Mouse (Mus musculus): ENCODE measurements around the gene Zfp277. TPM values are rescaled to one million over a fixed set of nuclear protein-coding genes. Genes with fewer than 3 reads are reported as not detected.
A peak's percentile ranks its signal among the peaks of the same experiment; 100 is the strongest.

The Zfp277 gene
- polyA plus RNA-seq (2012; rRNA removed) = 1.0 and 2.2 TPM in 2 replicates

DNA sequence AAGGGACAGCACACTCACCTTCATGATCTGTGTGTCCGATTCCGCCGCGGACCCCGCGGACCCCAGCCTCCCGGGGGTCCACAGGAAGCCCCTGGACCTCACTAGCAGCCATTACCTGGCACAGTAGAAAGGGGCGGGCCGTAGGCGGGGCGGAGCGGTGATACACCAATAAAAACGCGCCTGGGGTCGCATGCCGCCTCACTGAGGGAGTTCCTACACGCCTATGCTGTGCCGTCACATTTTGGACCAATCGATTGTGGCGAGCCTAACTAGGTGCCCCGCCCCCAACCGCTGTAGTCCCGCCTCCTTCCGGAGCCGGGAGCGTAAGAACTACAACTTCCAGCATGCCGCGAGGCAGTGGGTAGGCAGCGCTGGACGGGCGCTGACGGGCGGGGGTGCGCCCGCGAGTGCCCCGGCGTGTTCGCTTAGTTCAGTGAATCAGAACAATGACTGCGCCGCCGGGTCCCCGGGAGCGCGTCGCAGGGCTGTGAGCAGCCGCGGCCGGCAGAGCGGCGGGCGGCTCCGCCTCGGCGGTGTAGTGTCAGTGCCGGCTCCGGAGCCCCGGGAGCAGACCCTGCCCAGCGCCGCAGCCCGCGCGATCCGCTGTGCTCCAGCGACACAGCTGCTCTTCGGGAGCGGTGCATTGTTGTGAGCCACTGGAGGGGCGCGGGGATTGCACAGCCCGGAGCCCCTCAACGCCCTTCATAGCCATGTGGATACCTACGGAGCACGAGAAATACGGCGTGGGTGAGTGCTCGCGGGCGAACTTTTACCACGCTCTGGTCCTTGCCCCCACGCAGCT, at the start of gene Zfp277, which contains the start of gene Dock4:
Gene Zfp277, minus strand, starts transcription at position 255 of the 802 bp plus-strand sequence.
Gene Dock4, plus strand, starts transcription at position 305 of the 802 bp plus-strand sequence.
- Histone ChIP-seq H3K4me1 (ENCODE audit: control insufficient read depth, insufficient read depth, insufficient read length, low read length) (peaks cover 6% of the 10 kb centered on the region), H3K4me3 (ENCODE audit: low read depth, low read length) (peak within 1 kb of the TSS; percentile 92), H3K27ac (ENCODE audit: insufficient read depth, low read depth, low read length) (peak within 1 kb of the TSS; percentile 18; the same call in 1 of the 2 replicates), H3K27me3 (ENCODE audit: control insufficient read depth, insufficient read depth, low read length) (no peaks in the 10 kb centered on the region), H3K36me3 (ENCODE audit: control insufficient read depth, insufficient read depth, low read length) (no peaks in the 10 kb centered on the region)
- under 1% methylated on average over 80 of the region's 80 CpGs for WGBS
- no peak for TF ChIP-seq CTCF (IDR thresholded peaks at IDR 0.05; ENCODE audit: extremely low read depth, insufficient read length, insufficient replicate concordance, low read depth, low read length)
- TF ChIP-seq POLR2A (IDR thresholded peaks at IDR 0.05; ENCODE audit: low read depth, low read length) = peak; percentile 66

DNA sequence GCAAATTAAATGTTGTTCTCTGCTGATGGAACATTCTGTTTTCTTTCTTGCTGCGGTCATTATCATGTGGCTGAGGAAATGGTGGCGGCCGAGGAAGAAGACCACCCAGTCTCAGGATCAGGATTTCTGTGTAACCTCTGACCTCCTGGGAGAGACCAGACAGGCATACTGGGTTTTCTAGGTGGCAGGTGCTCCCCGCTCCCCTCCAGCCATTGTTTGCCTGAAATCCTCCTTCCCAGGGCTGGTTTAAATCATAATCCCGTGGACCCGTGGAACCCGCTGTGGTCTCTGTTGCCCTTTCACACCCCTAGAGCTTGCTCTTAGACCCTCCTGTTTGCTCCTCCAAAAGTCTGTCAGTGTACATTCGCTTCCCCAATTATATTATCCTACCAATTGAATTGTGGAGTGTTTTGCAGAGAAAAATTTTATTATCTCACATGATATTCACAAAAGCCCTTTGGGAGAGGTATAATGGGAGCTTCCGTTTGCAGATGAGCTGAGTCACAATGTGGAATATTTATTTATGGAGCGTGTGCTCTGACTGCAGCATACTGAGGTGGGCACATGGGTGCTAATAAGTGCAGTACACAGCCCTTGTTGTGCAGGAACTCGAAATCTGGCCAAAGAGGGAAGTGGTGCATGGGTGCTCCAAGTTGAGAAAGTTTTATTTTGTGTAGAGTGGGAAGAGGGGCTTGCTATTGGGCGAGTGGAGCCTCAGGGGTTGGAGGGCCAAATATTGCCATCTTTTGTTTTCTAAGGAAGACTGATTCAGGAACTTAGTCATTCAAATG, 40.5 kb upstream of the Zfp277 start:
- no peaks in the 10 kb centered on the region for H3K4me1 ChIP-seq (ENCODE audit: control insufficient read depth, insufficient read depth, insufficient read length, low read length)

DNA sequence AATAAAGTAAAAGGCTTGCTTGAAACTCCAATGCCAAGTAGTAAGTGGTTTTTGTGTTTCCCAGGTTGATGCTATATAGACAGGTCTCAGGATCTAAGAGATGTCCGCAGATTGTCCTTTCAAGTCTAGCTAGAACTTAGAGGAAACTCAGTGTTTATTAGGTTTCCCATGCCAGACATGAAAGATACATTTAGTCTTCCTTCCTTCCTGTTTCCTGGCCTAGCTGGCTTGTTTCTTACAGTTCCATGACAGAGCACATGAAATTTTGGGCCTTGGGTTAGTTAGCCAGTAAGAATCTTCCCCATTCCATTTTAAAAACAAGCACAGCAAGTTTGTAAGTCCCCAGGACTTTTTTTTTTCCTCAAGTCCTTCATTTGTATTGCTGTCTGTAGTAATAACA, 39.5 kb upstream of the Zfp277 start:
- H3K4me3 ChIP-seq (ENCODE audit: low read depth, low read length) = no peak overlapping the region
- no peak overlapping the region for H3K27ac ChIP-seq (ENCODE audit: insufficient read depth, low read depth, low read length)
- no peaks in the 10 kb centered on the region for H3K4me1 ChIP-seq (ENCODE audit: control insufficient read depth, insufficient read depth, insufficient read length, low read length)
- 81% methylated on average over 1 of the region's 1 CpGs for WGBS
- TF ChIP-seq CTCF (IDR thresholded peaks at IDR 0.05; ENCODE audit: extremely low read depth, insufficient read length, insufficient replicate concordance, low read depth, low read length) = no peak
- H3K27me3 ChIP-seq (ENCODE audit: control insufficient read depth, insufficient read depth, low read length) = no peaks in the 10 kb centered on the region
- no peaks in the 10 kb centered on the region for H3K36me3 ChIP-seq (ENCODE audit: control insufficient read depth, insufficient read depth, low read length)

More for the DNA sequence above, 40.5 kb upstream of the Zfp277 start:
- 80% methylated on average over 12 of the region's 12 CpGs for WGBS
- Histone ChIP-seq H3K4me3 (ENCODE audit: low read depth, low read length) (no peak overlapping the region), H3K27ac (ENCODE audit: insufficient read depth, low read depth, low read length) (no peak overlapping the region), H3K27me3 (ENCODE audit: control insufficient read depth, insufficient read depth, low read length) (no peaks in the 10 kb centered on the region), H3K36me3 (ENCODE audit: control insufficient read depth, insufficient read depth, low read length) (no peaks in the 10 kb centered on the region)
- TF ChIP-seq POLR2A (IDR thresholded peaks at IDR 0.05; ENCODE audit: low read depth, low read length) (no peak), CTCF (IDR thresholded peaks at IDR 0.05; ENCODE audit: extremely low read depth, insufficient read length, insufficient replicate concordance, low read depth, low read length) (no peak)

DNA sequence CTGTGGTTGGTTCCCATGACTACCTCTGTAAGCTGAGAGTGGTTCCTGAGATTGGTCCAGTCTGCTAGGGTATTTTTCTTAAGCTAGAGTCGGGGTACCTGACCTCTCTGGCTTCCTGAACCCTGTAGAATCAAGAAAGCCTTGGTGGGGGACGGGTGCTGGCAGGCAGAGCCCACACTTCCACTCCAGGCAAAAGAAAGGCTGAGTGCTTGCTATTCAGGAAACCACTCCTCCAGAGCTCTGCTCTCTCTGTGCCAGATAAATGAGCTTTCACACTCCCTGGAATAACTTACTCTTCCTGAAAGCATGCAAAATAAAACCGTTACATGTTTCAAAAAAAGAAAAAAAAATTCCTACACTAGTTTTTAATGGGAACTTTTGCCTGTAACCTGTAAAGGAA, 38.5 kb upstream of the Zfp277 start:
- Histone ChIP-seq H3K27ac (ENCODE audit: insufficient read depth, low read depth, low read length) (no peak overlapping the region), H3K4me1 (ENCODE audit: control insufficient read depth, insufficient read depth, insufficient read length, low read length) (no peaks in the 10 kb centered on the region), H3K36me3 (ENCODE audit: control insufficient read depth, insufficient read depth, low read length) (no peaks in the 10 kb centered on the region), H3K4me3 (ENCODE audit: low read depth, low read length) (no peak overlapping the region), H3K27me3 (ENCODE audit: control insufficient read depth, insufficient read depth, low read length) (no peaks in the 10 kb centered on the region)
- 46% methylated on average over 3 of the region's 3 CpGs for WGBS
- no peak for TF ChIP-seq CTCF (IDR thresholded peaks at IDR 0.05; ENCODE audit: extremely low read depth, insufficient read length, insufficient replicate concordance, low read depth, low read length)

DNA sequence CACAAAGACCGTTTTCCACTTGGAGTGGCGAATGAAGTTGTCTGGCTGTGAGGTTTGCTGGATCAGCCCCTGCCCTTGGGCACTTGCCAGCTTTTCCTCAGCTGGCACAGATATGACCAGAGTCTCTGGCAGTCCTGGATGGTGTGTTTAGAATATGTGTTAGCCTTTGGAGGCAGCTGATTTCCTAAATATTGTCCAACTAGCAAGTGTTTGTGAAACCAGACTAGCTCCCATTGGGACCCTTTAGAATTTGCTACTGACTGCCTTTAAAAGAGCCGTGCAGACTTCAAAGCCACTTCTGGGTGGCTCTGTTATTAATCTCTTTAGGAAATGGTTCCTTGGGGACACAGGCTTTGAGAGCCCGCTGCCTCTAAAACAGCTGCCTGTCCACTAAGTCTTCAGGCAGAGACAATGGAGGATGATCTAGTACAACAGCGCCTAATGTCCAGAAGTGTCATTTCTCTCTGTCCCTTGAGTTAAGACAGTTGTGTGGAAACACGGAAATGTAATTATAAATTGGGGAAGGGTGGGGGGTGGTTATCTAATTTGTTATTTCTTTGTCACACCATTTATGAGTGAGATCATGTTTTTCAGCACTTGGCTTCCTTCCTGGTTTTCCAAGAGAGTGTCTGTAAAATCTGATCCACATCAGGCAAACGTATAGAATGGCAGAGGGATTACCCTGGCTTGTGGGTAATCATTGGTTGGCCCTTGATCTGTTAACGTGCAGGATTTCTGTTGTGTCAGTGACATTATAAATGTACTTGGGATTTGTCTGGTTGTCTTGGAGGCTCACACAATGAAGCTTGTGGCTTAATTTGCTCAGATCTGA, 32.1 kb upstream of the Zfp277 start:
- H3K27ac ChIP-seq (ENCODE audit: insufficient read depth, low read depth, low read length) = no peak overlapping the region
- H3K27me3 ChIP-seq (ENCODE audit: control insufficient read depth, insufficient read depth, low read length) = no peaks in the 10 kb centered on the region
- no peaks in the 10 kb centered on the region for H3K36me3 ChIP-seq (ENCODE audit: control insufficient read depth, insufficient read depth, low read length)
- TF ChIP-seq CTCF (IDR thresholded peaks at IDR 0.05; ENCODE audit: extremely low read depth, insufficient read length, insufficient replicate concordance, low read depth, low read length) (no peak), POLR2A (IDR thresholded peaks at IDR 0.05; ENCODE audit: low read depth, low read length) (no peak)
- H3K4me3 ChIP-seq (ENCODE audit: low read depth, low read length) = no peak overlapping the region
- no peaks in the 10 kb centered on the region for H3K4me1 ChIP-seq (ENCODE audit: control insufficient read depth, insufficient read depth, insufficient read length, low read length)
- 63% methylated on average over 8 of the region's 8 CpGs for WGBS

DNA sequence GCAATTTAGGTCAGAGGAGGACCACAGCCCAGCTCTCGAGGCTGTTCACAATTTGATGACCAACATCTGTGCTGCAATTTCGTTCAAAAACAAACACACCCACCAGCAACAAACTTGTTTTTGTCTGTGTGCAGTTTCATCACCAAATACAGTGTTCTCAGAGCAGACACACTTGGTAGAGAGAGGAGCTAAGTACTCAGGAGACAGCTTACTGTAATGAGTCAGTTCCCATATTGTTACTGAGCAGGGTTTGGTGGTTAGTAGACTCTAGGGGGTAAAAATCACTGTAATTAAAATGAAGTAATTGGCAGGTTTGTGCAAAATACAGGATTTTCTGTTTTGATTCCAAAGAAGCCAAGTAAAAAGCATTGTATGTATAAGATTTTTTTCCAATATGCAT, 28.0 kb upstream of the Zfp277 start:
- no peaks in the 10 kb centered on the region for H3K4me1 ChIP-seq (ENCODE audit: control insufficient read depth, insufficient read depth, insufficient read length, low read length)
- TF ChIP-seq CTCF (IDR thresholded peaks at IDR 0.05; ENCODE audit: extremely low read depth, insufficient read length, insufficient replicate concordance, low read depth, low read length) (no peak), POLR2A (IDR thresholded peaks at IDR 0.05; ENCODE audit: low read depth, low read length) (no peak)
- H3K4me3 ChIP-seq (ENCODE audit: low read depth, low read length) = no peak overlapping the region
- WGBS = 53% methylated on average over 2 of the region's 2 CpGs
- no peaks in the 10 kb centered on the region for H3K36me3 ChIP-seq (ENCODE audit: control insufficient read depth, insufficient read depth, low read length)
- H3K27ac ChIP-seq (ENCODE audit: insufficient read depth, low read depth, low read length) = no peak overlapping the region
- no peaks in the 10 kb centered on the region for H3K27me3 ChIP-seq (ENCODE audit: control insufficient read depth, insufficient read depth, low read length)

All from small intestine, adult 2 months (tissue).